Mouse (Mus musculus) midbrain, embryonic 12.5 days (tissue): Measurements from ENCODE around the gene Kctd7. TPM values are rescaled to one million over a fixed set of nuclear protein-coding genes. Genes with fewer than 3 reads are reported as not detected.
A peak's percentile ranks its signal among the peaks of the same experiment; 100 is the strongest.

Experiments
- ATAC-seq: fragments of 200-750 bp; cut with Nextera tagmentation; 2 replicates; pipeline ENCODE4 v1.8.0; 2017; ENCODE audit warnings: low read depth, moderate TSS enrichment, moderate library complexity; ENCODE audit not compliant: low FRiP score
- H3K27ac ChIP-seq: fragments of 300-500 bp; sonication (generic); replicated peaks from 2 replicates; pipeline ENCODE4 v1.5.1; 2016; ENCODE audit warnings: mild to moderate bottlenecking
- H3K27me3 ChIP-seq: fragments of 300-500 bp; sonication (generic); 2 replicates; pipeline ENCODE4 v1.6.1; 2016; ENCODE audit warnings: mild to moderate bottlenecking
- H3K36me3 ChIP-seq: fragments of 300-500 bp; sonication (generic); 2 replicates; pipeline ENCODE4 v1.6.1; 2016
- H3K4me1 ChIP-seq: fragments of 300-500 bp; sonication (generic); 2 replicates; pipeline ENCODE4 v1.6.1; 2016
- H3K4me2 ChIP-seq: fragments of 300-500 bp; sonication (generic); replicated peaks from 2 replicates; pipeline ENCODE4 v1.6.1; 2016; ENCODE audit warnings: mild to moderate bottlenecking, moderate library complexity
- H3K4me3 ChIP-seq: fragments of 300-500 bp; sonication (generic); 2 replicates; pipeline ENCODE4 v1.5.1; 2016; ENCODE audit warnings: mild to moderate bottlenecking
- H3K9ac ChIP-seq: fragments of 300-500 bp; sonication (generic); replicated peaks from 2 replicates; pipeline ENCODE4 v1.6.1; 2016; ENCODE audit warnings: mild to moderate bottlenecking, moderate library complexity
- H3K9me3 ChIP-seq: fragments of 300-500 bp; sonication (generic); 2 replicates; pipeline ENCODE4 v1.6.1; 2016; ENCODE audit warnings: mild to moderate bottlenecking
- WGBS: fragments of 180-500 bp; shearing (Covaris S2); methylation state at CpG from one replicate; pipeline ENCODE4 v1.1.7; 2016; 5-methylcytosine and 5-hydroxymethylcytosine counted together
- polyA plus RNA-seq: library from polyadenylated mRNA; unstranded; fragments of >200 nt; fragmentation: Nextera tagmentation; extraction: Ambion mirVana; gene quantifications from 2 replicates; pipeline ENCODE4 v1.2.1, GENCODE M21; 2016

Kctd7 gene
- polyA plus RNA-seq, 1 experiment from 2014 or later = 9.3 TPM

DNA sequence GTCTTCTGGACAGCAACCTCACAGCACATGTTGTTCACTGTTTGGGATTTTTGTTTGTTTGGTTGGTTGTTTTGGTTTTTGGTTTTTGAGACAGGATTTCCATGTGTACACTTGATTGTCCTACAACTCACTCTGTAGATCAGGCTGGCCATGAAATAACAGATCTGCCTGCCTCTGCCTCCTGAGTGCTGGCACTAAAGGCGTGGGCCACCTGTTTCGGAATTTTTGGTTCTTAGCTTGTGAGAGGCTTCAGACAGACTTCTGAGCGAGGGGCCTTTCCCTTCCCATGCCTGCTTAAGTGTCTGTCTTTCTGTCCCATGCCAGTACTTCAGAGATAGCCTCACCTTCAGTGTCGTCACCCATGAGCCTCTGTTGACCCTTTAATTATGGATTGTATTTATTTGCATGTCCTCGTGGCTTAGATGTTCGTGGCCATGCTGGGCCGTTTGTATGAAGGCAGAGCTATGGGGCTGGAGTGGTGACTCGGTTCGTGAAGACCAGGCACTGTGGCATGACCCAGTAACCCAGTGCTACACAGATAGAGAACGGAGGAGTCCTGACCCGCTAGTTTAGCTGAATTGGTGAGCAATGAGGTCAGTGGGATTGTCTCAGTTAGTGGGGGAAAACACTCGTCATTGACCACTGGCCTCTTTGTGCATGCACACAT lies 24.5 kb upstream of the Kctd7 start:
- Histone ChIP-seq H3K9me3 (no peaks in the 10 kb centered on the region), H3K27me3 (no peaks in the 10 kb centered on the region), H3K4me1 (no peaks in the 10 kb centered on the region), H3K4me2 (no peak overlapping the region), H3K9ac (no peak overlapping the region), H3K4me3 (no peak overlapping the region), H3K27ac (no peak overlapping the region; the same call in 1 of the 2 replicates), H3K36me3 (no peaks in the 10 kb centered on the region)
- WGBS = 89% methylated on average over 12 of the region's 12 CpGs
- no peak for ATAC-seq

DNA sequence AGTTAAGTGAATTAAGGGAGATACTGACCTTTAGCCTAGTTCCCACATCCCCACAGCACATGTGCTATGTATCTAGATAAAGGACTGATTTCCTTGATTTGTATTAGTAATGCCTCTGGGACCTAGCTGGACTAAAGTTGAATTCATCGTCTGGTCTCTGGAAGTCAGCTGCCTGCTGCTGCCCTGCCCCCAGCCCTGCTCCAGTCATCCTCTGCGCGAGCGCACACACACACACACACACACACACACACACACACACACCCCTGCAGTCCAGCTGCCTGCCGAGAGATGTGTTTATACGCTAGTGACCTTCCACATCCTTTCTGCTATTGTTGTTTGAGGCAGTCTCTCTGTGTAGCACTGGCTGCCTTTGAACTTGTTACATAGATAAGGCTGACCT lies 23.8 kb upstream of the Kctd7 start:
- no peaks in the 10 kb centered on the region for H3K9me3 ChIP-seq
- H3K9ac ChIP-seq = no peak overlapping the region
- H3K4me3 ChIP-seq = no peak overlapping the region
- no peak overlapping the region for H3K4me2 ChIP-seq
- no peak overlapping the region for H3K27ac ChIP-seq
- WGBS = 65% methylated on average over 6 of the region's 6 CpGs
- peak; percentile 49; the same call in 1 of the 2 replicates for ATAC-seq
- H3K27me3 ChIP-seq = no peaks in the 10 kb centered on the region
- no peaks in the 10 kb centered on the region for H3K36me3 ChIP-seq
- H3K4me1 ChIP-seq = no peaks in the 10 kb centered on the region

DNA sequence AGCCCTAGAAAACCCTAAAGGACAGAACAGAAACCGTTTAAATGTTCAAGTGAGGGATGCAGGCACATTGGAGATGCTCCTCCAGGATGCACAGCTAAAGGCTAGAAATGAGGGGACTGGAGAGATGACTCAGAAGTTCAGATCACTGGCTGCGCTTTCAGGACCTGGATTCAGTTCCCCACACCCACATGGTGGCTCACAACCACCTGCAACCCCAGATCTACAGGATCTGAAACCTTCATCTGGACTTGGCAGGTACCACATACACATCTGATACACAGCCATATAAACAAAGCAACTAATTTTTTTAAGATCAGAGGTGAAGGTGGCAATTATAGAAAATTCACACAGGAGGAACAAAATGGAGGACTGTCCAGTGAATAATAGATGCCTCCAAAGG lies 22.3 kb upstream of the Kctd7 start:
- no peak for ATAC-seq
- no peak overlapping the region for H3K4me3 ChIP-seq
- no peaks in the 10 kb centered on the region for H3K27me3 ChIP-seq
- no peaks in the 10 kb centered on the region for H3K9me3 ChIP-seq
- no peaks in the 10 kb centered on the region; the same call in 1 of the 2 replicates for H3K36me3 ChIP-seq
- no peak overlapping the region for H3K4me2 ChIP-seq
- 85% methylated on average over 2 of the region's 2 CpGs for WGBS
- no peaks in the 10 kb centered on the region for H3K4me1 ChIP-seq
- no peak overlapping the region for H3K27ac ChIP-seq
- no peak overlapping the region for H3K9ac ChIP-seq

DNA sequence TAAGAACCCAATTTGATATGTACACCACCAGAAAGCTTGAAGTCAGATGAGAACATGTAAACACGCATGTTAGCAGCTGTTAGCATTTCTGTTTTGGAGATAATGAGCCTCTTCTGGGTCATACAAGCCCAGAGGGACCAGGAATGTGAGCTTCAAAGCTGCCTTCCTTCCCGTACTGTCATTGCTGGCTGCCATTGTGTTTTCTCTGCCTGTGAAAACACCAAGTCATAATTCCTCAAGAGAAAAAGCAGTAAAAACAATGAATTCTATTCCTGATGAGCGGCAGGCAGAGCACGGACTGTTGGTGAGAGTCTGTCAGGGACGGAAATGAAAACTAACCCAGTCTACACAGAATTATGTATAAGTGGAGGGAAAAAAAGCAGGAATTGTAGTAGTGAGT lies 20.4 kb upstream of the Kctd7 start:
- no peaks in the 10 kb centered on the region for H3K9me3 ChIP-seq
- H3K9ac ChIP-seq = no peak overlapping the region
- WGBS = 72% methylated on average over 5 of the region's 5 CpGs
- H3K27ac ChIP-seq = peak overlapping the region; percentile 11; the same call in 1 of the 2 replicates
- no peak for ATAC-seq
- no peaks in the 10 kb centered on the region for H3K27me3 ChIP-seq
- H3K36me3 ChIP-seq = no peaks in the 10 kb centered on the region; the same call in 1 of the 2 replicates
- no peaks in the 10 kb centered on the region for H3K4me1 ChIP-seq
- H3K4me3 ChIP-seq = no peak overlapping the region
- no peak overlapping the region for H3K4me2 ChIP-seq

DNA sequence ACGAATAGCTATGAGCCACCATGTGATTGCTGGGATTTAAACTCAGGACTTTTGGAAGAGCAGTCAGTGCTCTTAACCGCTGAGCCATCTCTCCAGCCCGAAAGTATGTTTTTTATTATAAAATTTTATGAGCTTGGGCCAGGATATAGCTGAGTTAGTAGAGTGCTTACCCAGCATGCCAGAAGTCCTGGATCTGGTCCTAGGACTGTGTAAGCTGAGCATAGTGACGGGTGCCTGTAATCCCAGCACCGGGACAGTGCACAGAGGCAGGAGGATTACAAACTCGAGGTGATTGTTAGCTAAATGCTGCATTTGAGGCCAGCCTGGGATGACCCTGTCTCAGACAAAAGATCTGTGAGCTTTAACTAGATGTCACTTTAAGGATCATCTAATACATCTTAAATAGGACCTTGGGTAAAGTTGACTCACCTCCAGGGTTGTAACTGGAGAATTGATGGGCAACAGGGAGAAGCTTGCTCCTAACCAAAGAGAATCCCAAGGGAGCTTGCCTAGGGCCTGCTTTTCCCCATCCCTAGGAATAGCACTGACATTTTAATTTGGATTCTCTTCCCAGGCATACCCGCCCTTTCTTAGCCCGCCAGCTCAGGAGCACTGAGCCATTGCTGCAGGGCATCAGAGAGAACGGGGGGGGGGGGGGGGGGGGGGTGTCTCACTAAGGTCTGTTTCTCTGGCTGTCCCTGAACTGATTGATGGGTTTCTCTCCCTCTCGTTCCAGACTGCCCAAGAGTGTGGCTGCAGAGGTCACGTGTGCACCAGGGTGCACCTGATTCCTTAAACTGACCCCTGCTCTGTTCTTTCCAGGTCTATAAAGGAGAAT lies 15.8 kb upstream of the Kctd7 start:
- no peak for ATAC-seq
- Histone ChIP-seq H3K4me3 (no peak overlapping the region), H3K9ac (no peak overlapping the region), H3K4me2 (no peak overlapping the region), H3K36me3 (peaks cover 6% of the 10 kb centered on the region; the same call in 1 of the 2 replicates), H3K9me3 (no peaks in the 10 kb centered on the region), H3K27ac (no peak overlapping the region), H3K4me1 (no peaks in the 10 kb centered on the region), H3K27me3 (no peaks in the 10 kb centered on the region)
- 71% methylated on average over 10 of the region's 11 CpGs for WGBS

GRCm38 (mm10) chr5:130129524-130129793 lies 15.2 kb upstream of the Kctd7 start:
- 95% methylated on average over 5 of the region's 5 CpGs for WGBS

DNA sequence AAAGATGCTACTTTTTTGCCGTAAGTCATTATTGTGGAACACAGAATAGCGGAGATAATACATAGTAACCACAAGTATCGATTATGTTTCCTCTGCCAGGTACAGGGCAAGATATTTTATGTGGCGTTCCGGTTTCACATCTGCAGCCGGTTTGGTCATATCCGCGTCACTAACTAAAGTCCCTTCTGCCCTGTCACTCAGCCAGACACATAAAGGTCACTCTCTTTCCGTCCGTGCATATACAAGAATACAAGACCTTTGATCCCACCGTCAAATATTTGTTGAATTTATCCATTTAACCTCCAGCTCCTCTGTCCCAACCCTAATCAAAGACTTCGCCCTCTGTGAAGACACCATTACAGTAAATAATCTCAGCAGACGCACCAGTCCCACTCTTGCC lies 8.1 kb upstream of the Kctd7 start:
- Histone ChIP-seq H3K4me2 (no peak overlapping the region), H3K27me3 (no peaks in the 10 kb centered on the region), H3K4me3 (no peak overlapping the region), H3K9me3 (no peaks in the 10 kb centered on the region), H3K27ac (no peak overlapping the region), H3K4me1 (no peaks in the 10 kb centered on the region), H3K9ac (no peak overlapping the region), H3K36me3 (peaks cover 6% of the 10 kb centered on the region)
- WGBS = 94% methylated on average over 13 of the region's 13 CpGs
- no peak for ATAC-seq

More at GRCm38 (mm10) chr5:130129524-130129793, 15.2 kb upstream of the Kctd7 start:
- H3K9ac ChIP-seq = no peak overlapping the region
- H3K9me3 ChIP-seq = no peaks in the 10 kb centered on the region
- H3K4me3 ChIP-seq = no peak overlapping the region
- peaks cover 6% of the 10 kb centered on the region; the same call in 1 of the 2 replicates for H3K36me3 ChIP-seq
- H3K27me3 ChIP-seq = no peaks in the 10 kb centered on the region
- H3K4me2 ChIP-seq = no peak overlapping the region
- no peak overlapping the region for H3K27ac ChIP-seq
- no peak for ATAC-seq
- H3K4me1 ChIP-seq = no peaks in the 10 kb centered on the region

GRCm38 (mm10) chr5:130139393-130139792 lies 5.3 kb upstream of the Kctd7 start:
- Histone ChIP-seq H3K9ac (no peak overlapping the region), H3K36me3 (peaks cover 6% of the 10 kb centered on the region), H3K9me3 (no peaks in the 10 kb centered on the region), H3K4me1 (0 out of 2 replicates have a peak, but pooled peaks cover 9% of the 10 kb centered on the region), H3K27ac (no peak overlapping the region), H3K4me3 (no peak overlapping the region), H3K4me2 (no peak overlapping the region), H3K27me3 (no peaks in the 10 kb centered on the region)
- WGBS = 35% methylated on average over 8 of the region's 8 CpGs
- ATAC-seq = no peak

GRCm38 (mm10) chr5:130141138-130141537 lies 3.5 kb upstream of the Kctd7 start:
- no peak overlapping the region for H3K4me2 ChIP-seq
- 0 out of 2 replicates have a peak, but pooled peaks cover 19% of the 10 kb centered on the region for H3K4me1 ChIP-seq
- H3K27me3 ChIP-seq = no peaks in the 10 kb centered on the region
- no peak overlapping the region for H3K27ac ChIP-seq
- H3K9me3 ChIP-seq = no peaks in the 10 kb centered on the region
- H3K4me3 ChIP-seq = no peak overlapping the region
- WGBS = 82% methylated on average over 5 of the region's 5 CpGs
- ATAC-seq = no peak
- no peaks in the 10 kb centered on the region; the same call in 1 of the 2 replicates for H3K36me3 ChIP-seq
- no peak overlapping the region for H3K9ac ChIP-seq

- no peak for ATAC-seq
- 68% methylated on average over 4 of the region's 4 CpGs for WGBS
These were observed 2.6 kb upstream of the Kctd7 start for GRCm38 (mm10) chr5:130142041-130142440.

GRCm38 (mm10) chr5:130143101-130143500 lies 1.6 kb upstream of the Kctd7 start:
- H3K27me3 ChIP-seq = no peaks in the 10 kb centered on the region
- H3K4me1 ChIP-seq = 0 out of 2 replicates have a peak, but pooled peaks cover 19% of the 10 kb centered on the region
- no peaks in the 10 kb centered on the region for H3K9me3 ChIP-seq
- no peak overlapping the region for H3K4me2 ChIP-seq
- no peak overlapping the region for H3K27ac ChIP-seq
- no peak for ATAC-seq
- no peak overlapping the region for H3K4me3 ChIP-seq
- no peak overlapping the region for H3K9ac ChIP-seq
- WGBS = 90% methylated on average over 7 of the region's 7 CpGs
- H3K36me3 ChIP-seq = 0 out of 2 replicates have a peak, but pooled peaks cover 3% of the 10 kb centered on the region

More at GRCm38 (mm10) chr5:130142041-130142440, 2.6 kb upstream of the Kctd7 start:
- Histone ChIP-seq H3K4me2 (no peak overlapping the region), H3K4me1 (0 out of 2 replicates have a peak, but pooled peaks cover 19% of the 10 kb centered on the region), H3K9ac (no peak overlapping the region; the same call in 1 of the 2 replicates), H3K36me3 (no peaks in the 10 kb centered on the region), H3K27ac (no peak overlapping the region), H3K27me3 (no peaks in the 10 kb centered on the region), H3K4me3 (no peak overlapping the region), H3K9me3 (no peaks in the 10 kb centered on the region)

GRCm38 (mm10) chr5:130143977-130144333 lies 706 bp upstream of the Kctd7 start:
- Histone ChIP-seq H3K9me3 (no peaks in the 10 kb centered on the region), H3K27ac (peak overlapping the region; percentile 83), H3K36me3 (0 out of 2 replicates have a peak, but pooled peaks cover 3% of the 10 kb centered on the region), H3K4me1 (0 out of 2 replicates have a peak, but pooled peaks cover 19% of the 10 kb centered on the region), H3K4me2 (peak overlapping the region; percentile 83), H3K27me3 (no peaks in the 10 kb centered on the region), H3K9ac (peak overlapping the region; percentile 29; the same call in 1 of the 2 replicates), H3K4me3 (peak overlapping the region; percentile 63)
- whole genome bisulfite sequencing = 2% methylated on average over 20 of the region's 20 CpGs
- peak; percentile 39 for ATAC-seq
